Mouse (Mus musculus) liver, embryonic 15.5 days (tissue): ENCODE results near the gene Rab31. TPM values are rescaled to one million over a fixed set of nuclear protein-coding genes. Genes with fewer than 3 reads are reported as not detected.
A peak's percentile ranks its signal among the peaks of the same experiment; 100 is the strongest.

Source experiments
- ATAC-seq: fragments of 200-750 bp; cut with Nextera tagmentation; 2 replicates; pipeline ENCODE4 v1.8.0; 2017; ENCODE audit warnings: moderate number of reproducible peaks, mild to moderate bottlenecking, moderate library complexity; ENCODE audit not compliant: insufficient read depth
- H3K27ac ChIP-seq: fragments of 300-500 bp; sonication (generic); replicated peaks from 2 replicates; pipeline ENCODE4 v1.5.1; 2015; ENCODE audit warnings: mild to moderate bottlenecking, inconsistent platforms
- H3K27me3 ChIP-seq: fragments of 300-500 bp; sonication (generic); 2 replicates; pipeline ENCODE4 v1.6.1; 2015; ENCODE audit warnings: mild to moderate bottlenecking, inconsistent platforms
- H3K36me3 ChIP-seq: fragments of 300-500 bp; sonication (generic); replicated peaks from 2 replicates; pipeline ENCODE4 v1.6.1; 2015; ENCODE audit warnings: moderate library complexity, mild to moderate bottlenecking, inconsistent platforms
- H3K4me1 ChIP-seq: fragments of 300-500 bp; sonication (generic); replicated peaks from 2 replicates; pipeline ENCODE4 v1.6.1; 2015; ENCODE audit warnings: inconsistent platforms
- H3K4me2 ChIP-seq: fragments of 300-500 bp; sonication (generic); 2 replicates; pipeline ENCODE4 v1.6.1; 2015; ENCODE audit warnings: moderate library complexity, mild to moderate bottlenecking, inconsistent platforms
- H3K4me3 ChIP-seq: fragments of 300-500 bp; sonication (generic); replicated peaks from 2 replicates; pipeline ENCODE4 v1.5.1; 2015; ENCODE audit warnings: mild to moderate bottlenecking, inconsistent platforms
- H3K9ac ChIP-seq: fragments of 300-500 bp; sonication (generic); 2 replicates; pipeline ENCODE4 v1.6.1; 2015; ENCODE audit warnings: moderate library complexity, mild to moderate bottlenecking, inconsistent platforms
- H3K9me3 ChIP-seq: fragments of 300-500 bp; sonication (generic); replicated peaks from 2 replicates; pipeline ENCODE4 v1.6.1; 2016; ENCODE audit warnings: inconsistent platforms
- polyA plus RNA-seq: library from polyadenylated mRNA; unstranded; fragments of >200 nt; fragmentation: Nextera tagmentation; extraction: Ambion mirVana; gene quantifications from 2 replicates; pipeline ENCODE4 v1.2.1, GENCODE M21; 2015

Rab31 gene
- polyA plus RNA-seq, 1 experiment from 2014 or later = 6.1 TPM

DNA sequence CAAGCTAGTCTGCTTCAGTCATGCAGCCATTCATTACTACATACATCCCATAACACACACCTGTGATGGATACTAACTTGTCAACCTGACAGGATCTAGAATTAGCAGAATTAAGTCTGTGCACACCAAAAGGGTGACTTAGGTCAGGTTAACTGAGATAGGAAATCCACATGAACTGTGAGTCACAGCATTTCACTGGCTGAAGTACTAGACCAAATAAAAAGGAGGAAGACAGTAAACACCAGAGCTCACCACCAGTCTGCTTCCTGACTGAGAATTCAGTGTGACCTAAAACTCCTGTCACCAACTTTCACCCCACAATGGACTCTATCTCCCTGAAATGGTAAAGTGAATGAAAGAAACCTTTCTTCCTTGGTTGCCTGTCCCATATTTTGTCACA is 168.2 kb downstream of the Rab31 start:
- peaks cover 75% of the 10 kb centered on the region for H3K4me1 ChIP-seq
- no peaks in the 10 kb centered on the region for H3K27me3 ChIP-seq
- H3K9ac ChIP-seq = no peak overlapping the region
- no peak for ATAC-seq
- peaks cover 6% of the 10 kb centered on the region; the same call in 1 of the 2 replicates for H3K36me3 ChIP-seq
- H3K27ac ChIP-seq = peak overlapping the region; percentile 48; the same call in 1 of the 2 replicates
- H3K4me3 ChIP-seq = no peak overlapping the region
- no peak overlapping the region for H3K4me2 ChIP-seq
- no peaks in the 10 kb centered on the region for H3K9me3 ChIP-seq

Other genes with a start within 250 kb of the Rab31 start
- gene Tmem232, start 232.0 kb downstream of the Rab31 start, polyA plus RNA-seq = not detected in 2 replicates
- 57.9 and 63.9 TPM in 2 replicates for gene Vapa, start 159.2 kb downstream of the Rab31 start, polyA plus RNA-seq
- not detected in 2 replicates for gene Txndc2, start 130.6 kb downstream of the Rab31 start, polyA plus RNA-seq
- gene Ppp4r1, start 9.8 kb upstream of the Rab31 start, polyA plus RNA-seq = 9.5 and 10.7 TPM in 2 replicates
- gene Ralbp1, start 113.0 kb upstream of the Rab31 start, polyA plus RNA-seq = 38.8 and 42.1 TPM in 2 replicates
- gene Twsg1, start 178.5 kb upstream of the Rab31 start, polyA plus RNA-seq = 16.1 and 17.0 TPM in 2 replicates